Mouse (Mus musculus) CH12.LX (cell line): Measurements from ENCODE around the gene Cdsn.

Source experiments
- BHLHE40 ChIP-seq: IDR thresholded peaks from 2 replicates; pipeline ENCODE4 v1.6.1; 2011; ENCODE audit warnings: mild to moderate bottlenecking, low read depth, low read length, improper control_type of control experiment
- CTCF ChIP-seq, 2 experiments: IDR thresholded peaks in 1 of 2; conservative IDR thresholded peaks in 1 of 2; 2 replicates each; pipeline ENCODE4 v1.5.1; 2011 to 2012; ENCODE audit warnings: low read depth in 2 of 2, low read length in 2 of 2, improper control_type of control experiment in 1 of 2, inconsistent platforms in 1 of 2, mild to moderate bottlenecking in 1 of 2, moderate library complexity in 1 of 2
- SMC3 ChIP-seq: IDR thresholded peaks from 2 replicates; pipeline ENCODE4 v1.6.1; 2011; ENCODE audit warnings: low read depth, low read length, improper control_type of control experiment
- UBTF ChIP-seq: IDR thresholded peaks from 2 replicates; pipeline ENCODE4 v1.6.1; 2012; ENCODE audit warnings: low read depth, mild to moderate bottlenecking, inconsistent platforms, low read length, improper control_type of control experiment, moderate library complexity

DNA sequence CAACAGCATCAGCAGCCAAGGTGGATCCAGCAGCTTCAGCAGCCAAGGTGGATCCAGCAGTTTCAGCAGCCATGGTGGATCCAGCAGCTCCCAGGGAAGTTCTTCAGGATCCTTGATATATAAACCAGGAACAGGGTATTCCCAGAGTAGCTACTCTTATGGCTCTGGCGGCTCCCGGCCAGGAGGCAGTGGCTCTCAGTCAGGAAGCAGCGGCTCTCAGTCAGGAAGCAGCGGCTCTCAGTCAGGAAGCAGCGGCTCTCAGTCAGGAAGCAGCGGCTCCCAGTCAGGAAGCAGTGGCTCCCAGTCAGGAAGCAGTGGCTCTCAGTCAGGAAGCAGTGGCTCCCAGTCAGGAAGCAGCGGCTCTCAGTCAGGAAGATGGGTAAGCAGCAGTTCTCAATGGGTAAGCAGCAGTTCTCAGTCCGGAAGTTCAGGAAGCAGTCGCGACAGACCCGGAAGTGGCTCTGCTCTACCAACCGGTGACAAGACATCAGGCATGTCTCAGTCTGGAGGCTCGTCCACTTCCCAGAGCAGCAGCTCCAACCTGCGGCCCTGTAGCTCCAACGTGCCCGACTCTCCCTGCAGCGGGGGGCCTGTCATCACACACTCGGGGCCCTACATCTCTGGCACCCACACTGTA, 3.0 kb downstream of the Cdsn start:
- no peak for TF ChIP-seq CTCF (conservative IDR thresholded peaks at IDR 0.05 in 1 of 2, IDR thresholded peaks at IDR 0.05 in 1 of 2; ENCODE audit: low read depth in 2 of 2, low read length in 2 of 2)
- TF ChIP-seq SMC3: no peak
- TF ChIP-seq BHLHE40: no peak
- TF ChIP-seq UBTF: no peak
